Mouse (Mus musculus) left cerebral cortex, postnatal 10 days (tissue): ENCODE data around the gene Bcl11a. TPM values are rescaled to one million over a fixed set of nuclear protein-coding genes. Genes with fewer than 3 reads are reported as not detected.
"Not testable (repeated sequence)": the region's sequence is repeated elsewhere in the genome, so short reads cannot be mapped to it uniquely, and the experiment has no call there.

ENCODE experiments used
- DNase-seq, 2 experiments: peaks; one replicate each; pipeline ENCODE4 v3.0.0; 2021 to 2022; ENCODE audit warnings: low spot score in 2 of 2, mixed read lengths in 1 of 2; ENCODE audit errors: extremely low spot score in 1 of 2
- intact Hi-C: fragments of 180-260 bp; cut with DNase I; formaldehyde crosslinking; loops from one replicate; pipeline ENCODE4 v1.15.1; 2025
- total RNA-seq, 2 experiments: library from RNA; stranded (reverse); gene quantifications; 2 replicates each; pipeline ENCODE4 v1.2.3; 2021

Bcl11a gene
- total RNA-seq, 2 experiments from 2014 or later = 142 to 145 TPM

- intact Hi-C loops = no loop called here
- no peak for DNase-seq
These were observed 43.3 kb downstream of the Bcl11a start for GRCm38 (mm10) chr11:24121136-24121535.

GRCm38 (mm10) chr11:24122899-24123298 lies 45.0 kb downstream of the Bcl11a start:
- DNase-seq = peak in 1 of 2 experiments; percentile 15
- intact Hi-C loops = no loop called here

GRCm38 (mm10) chr11:24123991-24124390 lies 46.1 kb downstream of the Bcl11a start:
- intact Hi-C loops = no loop called here
- no peak for DNase-seq

- DNase-seq = no peak
- intact Hi-C loops = no loop called here
These were observed 47.2 kb downstream of the Bcl11a start for GRCm38 (mm10) chr11:24125098-24125497.

- intact Hi-C loops = no loop called here
- DNase-seq = no peak
These were observed 50.1 kb downstream of the Bcl11a start for GRCm38 (mm10) chr11:24128001-24128400.

- intact Hi-C loops, DNase-seq: not testable (repeated sequence)
These were observed 51.0 kb downstream of the Bcl11a start for GRCm38 (mm10) chr11:24128880-24129279.

GRCm38 (mm10) chr11:24129358-24130185 lies 51.7 kb downstream of the Bcl11a start:
- no peak for DNase-seq
- intact Hi-C loops = no loop called here

GRCm38 (mm10) chr11:24130186-24130760 lies 52.4 kb downstream of the Bcl11a start:
- intact Hi-C loops = no loop called here
- no peak for DNase-seq

GRCm38 (mm10) chr11:24131818-24132217 lies 54.0 kb downstream of the Bcl11a start:
- no peak for DNase-seq
- intact Hi-C loops = no loop called here

GRCm38 (mm10) chr11:24132358-24132757 lies 54.5 kb downstream of the Bcl11a start:
- no peak for DNase-seq
- intact Hi-C loops = no loop called here

- intact Hi-C loops = no loop called here
- no peak for DNase-seq
These were observed 55.0 kb downstream of the Bcl11a start for GRCm38 (mm10) chr11:24132853-24133252.

GRCm38 (mm10) chr11:24133484-24133883 lies 55.6 kb downstream of the Bcl11a start:
- intact Hi-C loops = no loop called here

GRCm38 (mm10) chr11:24133928-24134327 lies 56.1 kb downstream of the Bcl11a start:
- intact Hi-C loops = no loop called here
- no peak for DNase-seq

More at GRCm38 (mm10) chr11:24133484-24133883, 55.6 kb downstream of the Bcl11a start:
- DNase-seq = no peak

- no peak for DNase-seq
- intact Hi-C loops = no loop called here
These were observed 57.4 kb downstream of the Bcl11a start for GRCm38 (mm10) chr11:24135244-24135643.

- intact Hi-C loops = no loop called here
These were observed 58.4 kb downstream of the Bcl11a start for GRCm38 (mm10) chr11:24136084-24136785.

GRCm38 (mm10) chr11:24137891-24138290 lies 60.0 kb downstream of the Bcl11a start:
- no peak for DNase-seq
- intact Hi-C loops = no loop called here

More at GRCm38 (mm10) chr11:24136084-24136785, 58.4 kb downstream of the Bcl11a start:
- DNase-seq = no peak

- intact Hi-C loops = no loop called here
- no peak for DNase-seq
These were observed 60.9 kb downstream of the Bcl11a start for GRCm38 (mm10) chr11:24138600-24139375.

- no peak for DNase-seq
- intact Hi-C loops = no loop called here
These were observed 61.6 kb downstream of the Bcl11a start for GRCm38 (mm10) chr11:24139432-24139831.

GRCm38 (mm10) chr11:24139952-24140351 lies 62.1 kb downstream of the Bcl11a start:
- intact Hi-C loops = no loop called here
- no peak for DNase-seq
